Mouse (Mus musculus) heart, postnatal 0 days (tissue): ENCODE measurements at regions not wholly inside any gene's neighbourhood (a gene's known extent, or its start where the extent isn't known, plus 50 kb on each side); places are given as distances from the start of the nearest gene placed in this dataset.

Source experiments
- ATAC-seq: fragments of 200-750 bp; cut with Nextera tagmentation; 2 replicates; pipeline ENCODE4 v1.8.0; 2017; ENCODE audit warnings: low read depth, moderate number of reproducible peaks, moderate library complexity; ENCODE audit not compliant: insufficient read depth
- DNase-seq: peaks from one replicate; pipeline ENCODE4 v3.0.0-alpha.2; 2016; ENCODE audit warnings: low spot score
- H3K27ac ChIP-seq: fragments of 300-500 bp; sonication (generic); 2 replicates; pipeline ENCODE4 v1.5.1; 2014; ENCODE audit warnings: low read depth, mild to moderate bottlenecking
- H3K27me3 ChIP-seq: fragments of 300-500 bp; sonication (generic); 2 replicates; pipeline ENCODE4 v1.6.1; 2014; ENCODE audit warnings: low read length, mixed read lengths; ENCODE audit not compliant: control insufficient read depth, insufficient read depth
- H3K36me3 ChIP-seq: fragments of 300-500 bp; sonication (generic); replicated peaks from 2 replicates; pipeline ENCODE4 v1.6.1; 2014; ENCODE audit warnings: low read length, mixed read lengths; ENCODE audit not compliant: control insufficient read depth, insufficient read depth
- H3K4me1 ChIP-seq: fragments of 300-500 bp; sonication (generic); 2 replicates; pipeline ENCODE4 v1.6.1; 2014; ENCODE audit warnings: antibody characterized with exemption; ENCODE audit not compliant: control insufficient read depth, insufficient read depth
- H3K4me2 ChIP-seq: fragments of 300-500 bp; sonication (generic); 2 replicates; pipeline ENCODE4 v1.6.1; 2014; ENCODE audit warnings: low read depth, mild to moderate bottlenecking, low read length, moderate library complexity
- H3K4me3 ChIP-seq: fragments of 300-500 bp; sonication (generic); 2 replicates; pipeline ENCODE4 v1.5.1; 2014; ENCODE audit warnings: low read depth, low read length
- H3K9ac ChIP-seq: fragments of 300-500 bp; sonication (generic); replicated peaks from 2 replicates; pipeline ENCODE4 v1.6.1; 2014; ENCODE audit warnings: low read depth, low read length, mixed read lengths
- H3K9me3 ChIP-seq: fragments of 300-500 bp; sonication (generic); replicated peaks from 2 replicates; pipeline ENCODE4 v1.6.1; 2016; ENCODE audit warnings: low read length; ENCODE audit not compliant: control insufficient read depth
- CTCF ChIP-seq: IDR thresholded peaks from 2 replicates; pipeline ENCODE4 v1.5.1; 2016; ENCODE audit warnings: antibody characterized with exemption, control low read depth, low read depth
- EP300 ChIP-seq: IDR thresholded peaks from 2 replicates; pipeline ENCODE4 v1.6.1; 2016; ENCODE audit warnings: antibody characterized with exemption, low read depth
- WGBS: fragments of 180-500 bp; shearing (Covaris S2); extraction: QIAGEN DNeasy Blood & Tissue Kit; methylation state at CpG from one replicate; pipeline ENCODE4 v1.1.7; 2014; 5-methylcytosine and 5-hydroxymethylcytosine counted together

GRCm38 (mm10) chr15:7678711-7679110 lies 131.9 kb upstream of the Gdnf start:
- H3K4me1 ChIP-seq, result no peaks in the 10 kb centered on the region
- no peak overlapping the region for H3K9ac ChIP-seq
- no peak for DNase-seq
- no peak for TF ChIP-seq EP300
- no peak for ATAC-seq
- no peaks in the 10 kb centered on the region for H3K9me3 ChIP-seq
- no peaks in the 10 kb centered on the region for H3K36me3 ChIP-seq
- WGBS, result 83% methylated on average over 8 of the region's 8 CpGs
- no peak overlapping the region for H3K4me2 ChIP-seq
- no peak overlapping the region for H3K4me3 ChIP-seq
- H3K27ac ChIP-seq, result no peak overlapping the region
- no peaks in the 10 kb centered on the region for H3K27me3 ChIP-seq

GRCm38 (mm10) chr15:7681011-7681410 lies 129.6 kb upstream of the Gdnf start:
- no peak for TF ChIP-seq CTCF
- no peak for TF ChIP-seq EP300
- 73% methylated on average over 4 of the region's 4 CpGs for WGBS
- ATAC-seq, result no peak
- no peak for DNase-seq
- H3K27ac ChIP-seq, result no peak overlapping the region
- no peaks in the 10 kb centered on the region for H3K9me3 ChIP-seq
- no peaks in the 10 kb centered on the region for H3K4me1 ChIP-seq
- H3K4me2 ChIP-seq, result no peak overlapping the region
- H3K36me3 ChIP-seq, result no peaks in the 10 kb centered on the region
- no peak overlapping the region for H3K4me3 ChIP-seq
- H3K27me3 ChIP-seq, result no peaks in the 10 kb centered on the region
- no peak overlapping the region for H3K9ac ChIP-seq

- H3K9ac ChIP-seq, result no peak overlapping the region
These were observed 127.2 kb upstream of the Gdnf start for GRCm38 (mm10) chr15:7683235-7683974.

GRCm38 (mm10) chr15:7691251-7691650 lies 119.4 kb upstream of the Gdnf start:
- 58% methylated on average over 1 of the region's 1 CpGs for WGBS
- H3K36me3 ChIP-seq, result no peaks in the 10 kb centered on the region
- 0 out of 2 replicates have a peak, but pooled peaks cover 6% of the 10 kb centered on the region for H3K4me1 ChIP-seq
- no peaks in the 10 kb centered on the region for H3K27me3 ChIP-seq
- H3K27ac ChIP-seq, result no peak overlapping the region
- H3K9ac ChIP-seq, result no peak overlapping the region
- ATAC-seq (no peak), DNase-seq (no peak)
- H3K4me2 ChIP-seq, result no peak overlapping the region
- H3K4me3 ChIP-seq, result no peak overlapping the region
- H3K9me3 ChIP-seq, result no peaks in the 10 kb centered on the region
- TF ChIP-seq EP300 (no peak), CTCF (no peak)

More at GRCm38 (mm10) chr15:7683235-7683974, 127.2 kb upstream of the Gdnf start:
- no peak for DNase-seq
- TF ChIP-seq EP300, result no peak
- TF ChIP-seq CTCF, result no peak
- H3K27ac ChIP-seq, result no peak overlapping the region
- no peak overlapping the region for H3K4me2 ChIP-seq
- no peaks in the 10 kb centered on the region for H3K36me3 ChIP-seq
- no peak for ATAC-seq
- no peak overlapping the region for H3K4me3 ChIP-seq
- H3K27me3 ChIP-seq, result no peaks in the 10 kb centered on the region
- no peaks in the 10 kb centered on the region for H3K9me3 ChIP-seq
- H3K4me1 ChIP-seq, result no peaks in the 10 kb centered on the region
- 48% methylated on average over 8 of the region's 8 CpGs for WGBS

- H3K4me2 ChIP-seq, result no peak overlapping the region
- H3K9ac ChIP-seq, result no peak overlapping the region
- no peaks in the 10 kb centered on the region for H3K36me3 ChIP-seq
- H3K27ac ChIP-seq, result no peak overlapping the region
- ATAC-seq (peak; percentile 44; the same call in 1 of the 2 replicates), DNase-seq (peak; percentile 55)
- TF ChIP-seq EP300, result no peak
- TF ChIP-seq CTCF, result no peak
- H3K27me3 ChIP-seq, result no peaks in the 10 kb centered on the region
- no peak overlapping the region for H3K4me3 ChIP-seq
- WGBS, result 26% methylated on average over 3 of the region's 3 CpGs
- H3K4me1 ChIP-seq, result 0 out of 2 replicates have a peak, but pooled peaks cover 6% of the 10 kb centered on the region
- no peaks in the 10 kb centered on the region for H3K9me3 ChIP-seq
These were observed 118.5 kb upstream of the Gdnf start for GRCm38 (mm10) chr15:7692096-7692495.

- H3K4me3 ChIP-seq, result no peak overlapping the region
- no peaks in the 10 kb centered on the region for H3K27me3 ChIP-seq
- no peak overlapping the region for H3K4me2 ChIP-seq
- WGBS, result 89% methylated on average over 5 of the region's 5 CpGs
- H3K9ac ChIP-seq, result no peak overlapping the region
- H3K27ac ChIP-seq, result no peak overlapping the region
- no peak for ATAC-seq
- no peaks in the 10 kb centered on the region for H3K36me3 ChIP-seq
- TF ChIP-seq EP300 (no peak), CTCF (no peak)
- DNase-seq, result no peak
- 0 out of 2 replicates have a peak, but pooled peaks cover 6% of the 10 kb centered on the region for H3K4me1 ChIP-seq
- H3K9me3 ChIP-seq, result no peaks in the 10 kb centered on the region
These were observed 116.6 kb upstream of the Gdnf start for GRCm38 (mm10) chr15:7694037-7694436.
